Mouse (Mus musculus): ENCODE data around the gene Dnajc15.

- TF ChIP-seq CTCF (IDR thresholded peaks at IDR 0.05; ENCODE audit: borderline replicate concordance, control insufficient read depth, extremely low read depth, insufficient read depth, low read length, poor library complexity) (no peak), POLR2A (IDR thresholded peaks at IDR 0.05; ENCODE audit: control insufficient read depth, extremely low read depth, insufficient read depth, low read length, poor library complexity) (0 out of 2 replicates have a peak, but pooled peaks have one; percentile 31)
These were observed 29.3 kb upstream of the Dnajc15 start, which contains the start of gene Epsti1 for GRCm38 (mm10) chr14:77904171-77904762.
